Mouse (Mus musculus) naive thymus-derived CD4-positive, alpha-beta T cell, adult 2 months (primary cell): ENCODE data around the gene Tsku.
A peak's percentile ranks its signal among the peaks of the same experiment; 100 is the strongest.

Experiments
- DNase-seq: peaks from one replicate; pipeline ENCODE4 v3.0.0-alpha.2; 2011; ENCODE audit warnings: low read depth

Gene Tsku

DNA sequence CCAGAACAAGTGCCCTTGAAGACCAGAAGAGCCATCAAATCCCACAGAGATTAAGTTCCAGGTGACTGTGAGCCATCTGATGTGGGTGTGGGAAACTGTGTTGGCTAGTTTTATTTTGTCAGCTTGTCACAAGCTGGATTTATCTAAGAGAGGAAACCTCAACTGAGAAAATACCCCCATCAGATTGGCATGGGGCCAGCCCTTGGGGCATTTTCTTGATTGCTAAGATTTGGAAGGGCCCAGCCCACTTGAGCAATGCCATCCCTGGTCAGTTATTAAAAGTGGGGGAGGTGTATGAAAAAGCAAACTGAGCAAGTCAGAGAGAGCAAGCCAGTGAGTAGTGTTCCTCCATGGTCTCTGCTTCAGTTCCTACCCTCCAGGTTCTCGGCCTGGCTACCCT is 36.9 kb downstream of the Tsku start:
- no peak for DNase-seq

DNA sequence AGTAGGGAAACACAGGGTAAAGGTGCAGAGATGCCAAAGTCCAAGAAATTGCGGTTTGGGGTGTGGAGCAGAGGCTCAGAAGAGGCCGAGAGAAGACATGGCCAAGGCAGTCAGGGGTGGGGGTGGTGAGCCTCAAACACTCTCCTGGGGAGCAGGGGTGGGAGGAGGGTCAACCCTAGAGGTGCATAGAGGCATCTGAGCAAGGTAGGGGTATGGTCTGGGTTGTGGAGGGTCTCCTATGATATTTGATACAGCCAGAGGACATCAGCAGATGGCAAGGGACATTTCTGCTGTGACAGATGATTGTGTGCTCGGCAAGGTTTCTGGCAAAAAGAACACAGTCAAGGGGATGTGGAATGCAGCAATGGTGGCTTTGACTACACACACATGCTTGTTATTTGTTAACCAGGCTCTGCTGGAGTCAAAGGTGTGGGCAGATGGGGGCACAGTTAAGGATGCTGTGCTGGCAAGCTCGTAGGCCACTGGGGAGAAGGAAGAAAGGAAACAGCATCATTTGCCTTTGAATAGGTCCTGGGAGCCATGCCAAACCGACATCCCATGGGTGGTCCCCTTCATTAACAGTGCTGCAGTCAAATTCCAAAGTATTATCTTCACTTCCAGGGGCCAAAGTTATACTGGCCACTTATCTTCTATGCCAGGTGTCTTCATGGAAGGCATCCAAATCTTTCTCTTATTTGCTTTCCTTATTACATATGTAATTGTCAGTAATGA is 37.7 kb downstream of the Tsku start:
- no peak for DNase-seq

GRCm38 (mm10) chr7:98322415-98322814 is 38.7 kb downstream of the Tsku start:
- DNase-seq: no peak

GRCm38 (mm10) chr7:98321083-98321482 is 40.0 kb downstream of the Tsku start, which contains the start of gene Acer3:
TSS of gene Acer3 (minus strand) at chr7:98321208.
- DNase-seq: no peak

GRCm38 (mm10) chr7:98320006-98320556 is 41.0 kb downstream of the Tsku start:
- no peak for DNase-seq

- no peak for DNase-seq
Observed at GRCm38 (mm10) chr7:98316568-98316967, 44.6 kb downstream of the Tsku start.

- DNase-seq: no peak
Observed at GRCm38 (mm10) chr7:98315087-98315486, 46.0 kb downstream of the Tsku start.

- DNase-seq: no peak
Observed at GRCm38 (mm10) chr7:98312185-98312920, 48.8 kb downstream of the Tsku start.

- peak; percentile 13 for DNase-seq
Observed at GRCm38 (mm10) chr7:98310266-98310665, 50.9 kb downstream of the Tsku start.

- peak; percentile 92 for DNase-seq
Observed at GRCm38 (mm10) chr7:98309219-98310030, 51.7 kb downstream of the Tsku start.

DNA sequence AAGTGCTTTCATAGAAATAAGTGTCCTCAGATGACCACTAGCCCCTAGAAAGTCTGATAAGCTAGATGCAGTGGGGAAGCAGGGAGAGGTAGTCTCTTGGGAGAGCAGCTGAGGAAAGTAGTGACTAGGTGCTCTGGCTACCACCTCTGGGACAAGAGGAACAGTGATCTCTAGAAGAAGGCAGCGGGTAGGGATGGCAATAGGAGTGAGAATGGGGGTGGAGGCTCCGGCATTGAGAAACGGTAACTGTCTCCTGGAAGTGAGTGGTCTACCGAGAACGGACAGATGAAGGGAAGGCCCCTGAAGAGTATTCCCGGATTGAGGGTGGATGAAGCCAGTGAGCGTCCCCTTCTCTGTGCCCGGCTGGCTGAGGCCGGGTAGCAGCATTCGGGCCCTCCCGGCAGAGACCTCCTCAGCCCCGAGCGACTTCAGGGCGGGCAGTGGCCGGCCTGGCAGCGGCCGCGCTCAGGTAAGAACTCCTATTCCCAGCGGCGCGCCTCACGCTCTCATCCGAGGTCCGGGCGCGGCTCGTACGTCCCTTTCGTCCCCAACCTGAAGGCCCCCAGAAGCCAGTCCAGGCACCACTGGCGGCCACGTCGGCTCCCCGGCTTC is 52.4 kb downstream of the Tsku start:
- DNase-seq: no peak

DNA sequence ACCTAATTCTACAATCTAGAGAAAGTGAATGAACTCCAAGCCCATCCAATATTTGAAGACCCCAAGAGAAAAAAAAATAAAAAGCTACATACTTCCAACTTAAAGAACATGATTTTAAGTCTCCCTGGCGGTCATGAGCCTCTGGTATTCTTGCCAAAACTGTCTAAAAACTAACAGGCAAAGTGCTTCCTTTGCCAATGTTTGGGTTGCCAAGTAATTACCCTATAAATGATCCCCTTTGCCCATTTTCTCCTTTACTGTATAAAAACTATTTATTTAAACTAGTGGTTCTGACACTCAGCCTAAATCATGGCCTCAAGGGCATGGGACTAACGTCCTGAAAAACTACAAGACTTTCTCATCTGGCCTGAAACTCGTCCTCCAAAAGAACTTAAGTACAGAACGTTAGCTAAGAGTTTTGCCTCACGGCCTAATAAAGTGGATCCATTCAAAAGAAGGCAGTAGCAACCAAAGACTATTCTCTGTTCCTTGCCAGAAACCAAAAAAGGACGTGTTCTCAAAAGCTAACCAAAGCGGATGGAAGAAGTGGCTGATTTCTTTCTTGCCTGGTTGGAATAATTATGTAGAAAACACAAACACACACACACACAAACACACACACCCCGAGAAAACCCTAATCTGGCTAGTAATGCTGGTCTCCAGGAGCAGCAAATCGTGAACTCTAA is 53.1 kb downstream of the Tsku start:
- DNase-seq: peak; percentile 12

GRCm38 (mm10) chr7:98307411-98307810 is 53.7 kb downstream of the Tsku start:
- DNase-seq: no peak
